Mouse (Mus musculus): ENCODE data around the gene Foxn3.

GRCm38 (mm10) chr12:99208251-99208650, 355.1 kb downstream of the Foxn3 start:
- TF ChIP-seq POLR2A (IDR thresholded peaks at IDR 0.05; ENCODE audit: insufficient read length, low read depth): no peak
- TF ChIP-seq POLR2AphosphoS2 (IDR thresholded peaks at IDR 0.05; ENCODE audit: insufficient read length, low read depth): no peak
- TF ChIP-seq MYOD1 (IDR thresholded peaks at IDR 0.05; ENCODE audit: control insufficient read depth in 1 of 3, insufficient read length in 2 of 3, low read depth in 2 of 3): no peak

All from myocyte (in vitro differentiated cells).